Mouse (Mus musculus) limb, embryonic 11.5 days (tissue): Measurements from ENCODE around the gene Ssu72. TPM values are rescaled to one million over a fixed set of nuclear protein-coding genes. Genes with fewer than 3 reads are reported as not detected.
A peak's percentile ranks its signal among the peaks of the same experiment; 100 is the strongest.

Experiments
- ATAC-seq: fragments of 200-750 bp; cut with Nextera tagmentation; 2 replicates; pipeline ENCODE4 v1.8.0; 2017; ENCODE audit warnings: low read depth; ENCODE audit not compliant: insufficient number of reproducible peaks, low FRiP score, low TSS enrichment
- DNase-seq: peaks from one replicate; pipeline ENCODE4 v3.0.0-alpha.2; 2015; ENCODE audit warnings: low spot score
- H3K27ac ChIP-seq: fragments of 300-500 bp; sonication (generic); replicated peaks from 2 replicates; pipeline ENCODE4 v1.5.1; 2014; ENCODE audit warnings: low read depth, mild to moderate bottlenecking, low read length
- H3K27me3 ChIP-seq: fragments of 300-500 bp; sonication (generic); 2 replicates; pipeline ENCODE4 v1.6.1; 2014; ENCODE audit warnings: mild to moderate bottlenecking, low read length, mixed read lengths; ENCODE audit not compliant: control insufficient read depth, insufficient read depth
- H3K36me3 ChIP-seq: fragments of 300-500 bp; sonication (generic); 2 replicates; pipeline ENCODE4 v1.6.1; 2014; ENCODE audit warnings: mild to moderate bottlenecking, low read length, moderate library complexity, mixed read lengths; ENCODE audit not compliant: control insufficient read depth, insufficient read depth
- H3K4me1 ChIP-seq: fragments of 300-500 bp; sonication (generic); 2 replicates; pipeline ENCODE4 v1.6.1; 2014; ENCODE audit warnings: low read length, mixed read lengths; ENCODE audit not compliant: control insufficient read depth, insufficient read depth
- H3K4me2 ChIP-seq: fragments of 300-500 bp; sonication (generic); 2 replicates; pipeline ENCODE4 v1.6.1; 2014; ENCODE audit warnings: low read depth, mild to moderate bottlenecking, moderate library complexity; ENCODE audit not compliant: severe bottlenecking
- H3K4me3 ChIP-seq: fragments of 300-500 bp; sonication (generic); 2 replicates; pipeline ENCODE4 v1.5.1; 2014; ENCODE audit warnings: low read depth, low read length
- H3K9ac ChIP-seq: fragments of 300-500 bp; sonication (generic); 2 replicates; pipeline ENCODE4 v1.6.1; 2014; ENCODE audit warnings: mild to moderate bottlenecking, low read length
- H3K9me3 ChIP-seq: fragments of 300-500 bp; sonication (generic); 2 replicates; pipeline ENCODE4 v1.6.1; 2016; ENCODE audit warnings: low read length; ENCODE audit not compliant: control insufficient read depth
- WGBS: fragments of 180-500 bp; shearing (Covaris S2); extraction: QIAGEN DNeasy Blood & Tissue Kit; methylation state at CpG from one replicate; pipeline ENCODE4 v1.1.7; 2014; 5-methylcytosine and 5-hydroxymethylcytosine counted together
- polyA plus RNA-seq: library from polyadenylated mRNA; unstranded; fragments of >200 nt; fragmentation: Nextera tagmentation; extraction: Ambion mirVana; gene quantifications from 2 replicates; pipeline ENCODE4 v1.2.1, GENCODE M21; 2014

Gene Ssu72
- polyA plus RNA-seq, 1 experiment from 2014 or later: 145 TPM

- Histone ChIP-seq H3K4me1 (peaks cover 12% of the 10 kb centered on the region; the same call in 1 of the 2 replicates), H3K9me3 (no peaks in the 10 kb centered on the region), H3K4me3 (no peak overlapping the region), H3K36me3 (no peaks in the 10 kb centered on the region), H3K27ac (no peak overlapping the region), H3K4me2 (no peak overlapping the region), H3K27me3 (no peaks in the 10 kb centered on the region), H3K9ac (0 out of 2 replicates have a peak overlapping the region, but pooled peaks have one; percentile 12)
- DNase-seq: no peak
- ATAC-seq: no peak
- WGBS: 59% methylated on average over 2 of the region's 2 CpGs
These were observed 72.2 kb downstream of the Ssu72 start for GRCm38 (mm10) chr4:155776704-155777335.

- no peak for ATAC-seq
- H3K4me3 ChIP-seq: no peak overlapping the region
These were observed 73.2 kb downstream of the Ssu72 start for GRCm38 (mm10) chr4:155777816-155778215.

GRCm38 (mm10) chr4:155779498-155779897, 74.9 kb downstream of the Ssu72 start:
- H3K36me3 ChIP-seq: no peaks in the 10 kb centered on the region
- H3K9me3 ChIP-seq: no peaks in the 10 kb centered on the region
- no peak overlapping the region for H3K27ac ChIP-seq
- no peak overlapping the region for H3K4me2 ChIP-seq
- no peaks in the 10 kb centered on the region for H3K27me3 ChIP-seq
- H3K4me1 ChIP-seq: peaks cover 6% of the 10 kb centered on the region; the same call in 1 of the 2 replicates
- 79% methylated on average over 4 of the region's 4 CpGs for WGBS
- DNase-seq (no peak), ATAC-seq (no peak)
- no peak overlapping the region for H3K4me3 ChIP-seq
- no peak overlapping the region for H3K9ac ChIP-seq

More at GRCm38 (mm10) chr4:155777816-155778215, 73.2 kb downstream of the Ssu72 start:
- H3K4me1 ChIP-seq: peaks cover 12% of the 10 kb centered on the region; the same call in 1 of the 2 replicates
- H3K36me3 ChIP-seq: no peaks in the 10 kb centered on the region
- no peaks in the 10 kb centered on the region for H3K9me3 ChIP-seq
- DNase-seq: no peak
- H3K27me3 ChIP-seq: no peaks in the 10 kb centered on the region
- H3K9ac ChIP-seq: no peak overlapping the region
- H3K4me2 ChIP-seq: no peak overlapping the region
- WGBS: 89% methylated on average over 2 of the region's 2 CpGs
- no peak overlapping the region for H3K27ac ChIP-seq

GRCm38 (mm10) chr4:155780895-155781294, 76.3 kb downstream of the Ssu72 start:
- H3K27ac ChIP-seq: no peak overlapping the region
- ATAC-seq: peak; percentile 28; the same call in 1 of the 2 replicates
- H3K4me2 ChIP-seq: no peak overlapping the region
- H3K9me3 ChIP-seq: no peaks in the 10 kb centered on the region
- H3K36me3 ChIP-seq: no peaks in the 10 kb centered on the region
- H3K4me3 ChIP-seq: no peak overlapping the region
- 38% methylated on average over 6 of the region's 6 CpGs for WGBS
- H3K9ac ChIP-seq: no peak overlapping the region
- no peaks in the 10 kb centered on the region for H3K4me1 ChIP-seq
- no peak for DNase-seq
- no peaks in the 10 kb centered on the region for H3K27me3 ChIP-seq

Other genes with a start within 250 kb of the Ssu72 start
- not detected in 2 replicates for gene Tmem52, start 235.7 kb upstream of the Ssu72 start, polyA plus RNA-seq
- gene Gnb1, start 213.4 kb upstream of the Ssu72 start, polyA plus RNA-seq: 625 and 626 TPM in 2 replicates
- gene Nadk, start 142.4 kb upstream of the Ssu72 start, polyA plus RNA-seq: 99.1 and 105 TPM in 2 replicates
- gene Slc35e2, start 103.4 kb upstream of the Ssu72 start, polyA plus RNA-seq: 16.1 and 16.4 TPM in 2 replicates
- 69.4 and 79.9 TPM in 2 replicates for gene Cdk11b, start 79.9 kb upstream of the Ssu72 start, polyA plus RNA-seq
- not detected in 2 replicates for gene Gm10563, start 59.4 kb upstream of the Ssu72 start, polyA plus RNA-seq
- gene Mmp23, start 51.4 kb upstream of the Ssu72 start, polyA plus RNA-seq: 11.3 and 12.2 TPM in 2 replicates
- gene Mib2, start 35.6 kb upstream of the Ssu72 start, polyA plus RNA-seq: 16.0 and 16.6 TPM in 2 replicates
- 2.0 and 2.1 TPM in 2 replicates for gene Fndc10, start 10.5 kb upstream of the Ssu72 start, polyA plus RNA-seq
- 0.55 and 0.79 TPM in 2 replicates for gene Tmem240, start 30.0 kb downstream of the Ssu72 start, polyA plus RNA-seq
- gene Atad3a, start 56.3 kb downstream of the Ssu72 start, polyA plus RNA-seq: 103 and 104 TPM in 2 replicates
- 5.3 and 6.0 TPM in 2 replicates for gene Vwa1, start 69.9 kb downstream of the Ssu72 start, polyA plus RNA-seq
- gene Tmem88b, start 81.1 kb downstream of the Ssu72 start, polyA plus RNA-seq: 0.19 and 0.34 TPM in 2 replicates
- gene Ankrd65, start 85.6 kb downstream of the Ssu72 start, polyA plus RNA-seq: not detected in 2 replicates
- gene Mrpl20, start 98.1 kb downstream of the Ssu72 start, polyA plus RNA-seq: 238 and 245 TPM in 2 replicates
- gene Ccnl2, start 107.7 kb downstream of the Ssu72 start, polyA plus RNA-seq: 181 and 203 TPM in 2 replicates
- 132 and 138 TPM in 2 replicates for gene Aurkaip1, start 126.5 kb downstream of the Ssu72 start, polyA plus RNA-seq
- 41.8 and 49.3 TPM in 2 replicates for gene Mxra8, start 134.9 kb downstream of the Ssu72 start, polyA plus RNA-seq
- 8.1 and 9.1 TPM in 2 replicates for gene Dvl1, start 142.6 kb downstream of the Ssu72 start, polyA plus RNA-seq
- gene Tas1r3, start 158.6 kb downstream of the Ssu72 start, polyA plus RNA-seq: 0.24 and 0.28 TPM in 2 replicates
- gene Cptp, start 164.6 kb downstream of the Ssu72 start, polyA plus RNA-seq: 19.2 and 20.4 TPM in 2 replicates
- 89.4 and 91.1 TPM in 2 replicates for gene Ints11, start 164.7 kb downstream of the Ssu72 start, polyA plus RNA-seq
- 42.4 and 45.5 TPM in 2 replicates for gene Pusl1, start 187.0 kb downstream of the Ssu72 start, polyA plus RNA-seq
- gene Acap3, start 187.0 kb downstream of the Ssu72 start, polyA plus RNA-seq: 17.8 and 18.4 TPM in 2 replicates
- gene Ube2j2, start 239.0 kb downstream of the Ssu72 start, polyA plus RNA-seq: 163 and 169 TPM in 2 replicates